Mouse (Mus musculus): ENCODE measurements around the gene Dcaf5. TPM values are rescaled to one million over a fixed set of nuclear protein-coding genes. Genes with fewer than 3 reads are reported as not detected.

Dcaf5 gene
- total and polyA plus RNA-seq, 2 experiments from 2014 or later, result 7.9 to 25.0 TPM

DNA sequence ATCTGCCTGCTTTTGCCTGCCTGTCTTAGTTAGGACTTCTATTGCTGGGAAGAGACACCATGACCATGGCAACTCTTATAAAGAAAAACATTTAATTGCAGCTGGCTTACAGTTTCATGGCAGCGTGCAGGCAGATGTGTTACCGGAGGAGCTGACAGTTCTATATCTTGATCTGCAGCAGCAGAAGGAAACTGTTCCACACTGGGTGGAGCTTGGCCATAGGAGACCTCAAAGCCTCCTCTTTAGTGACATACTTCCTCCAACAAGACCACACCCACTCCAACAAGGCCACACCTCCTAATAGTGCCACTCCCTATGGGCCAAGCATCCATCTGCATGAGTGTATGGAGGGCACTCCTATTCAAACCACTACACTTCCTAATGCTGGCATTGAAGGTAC is 121.1 kb downstream of the Dcaf5 start:
- no peaks in the 10 kb centered on the region for H3K36me3 ChIP-seq (replicated peaks; ENCODE audit: control insufficient read depth, insufficient read depth, low read length)
- DNase-seq (ENCODE audit: low spot score), result no peak
- no peak overlapping the region for H3K9ac ChIP-seq (replicated peaks; ENCODE audit: low read depth, low read length)
- no peak overlapping the region for H3K4me3 ChIP-seq (ENCODE audit: low read depth, low read length)
- H3K4me2 ChIP-seq (ENCODE audit: low read depth, low read length), result no peak overlapping the region
- no peak overlapping the region for H3K27ac ChIP-seq (ENCODE audit: low read depth)
- no peaks in the 10 kb centered on the region for H3K27me3 ChIP-seq (ENCODE audit: control insufficient read depth, insufficient read depth, low read length)
- TF ChIP-seq CTCF (IDR thresholded peaks at IDR 0.05; ENCODE audit: low read depth) (no peak), EP300 (IDR thresholded peaks at IDR 0.05; ENCODE audit: low read depth) (no peak)
- no peaks in the 10 kb centered on the region for H3K4me1 ChIP-seq (ENCODE audit: control insufficient read depth, insufficient read depth)
- no peaks in the 10 kb centered on the region for H3K9me3 ChIP-seq (replicated peaks; ENCODE audit: control insufficient read depth, low read length)
- 66% methylated on average over 2 of the region's 2 CpGs for WGBS
- ATAC-seq (ENCODE audit: insufficient read depth, low read depth), result no peak

DNA sequence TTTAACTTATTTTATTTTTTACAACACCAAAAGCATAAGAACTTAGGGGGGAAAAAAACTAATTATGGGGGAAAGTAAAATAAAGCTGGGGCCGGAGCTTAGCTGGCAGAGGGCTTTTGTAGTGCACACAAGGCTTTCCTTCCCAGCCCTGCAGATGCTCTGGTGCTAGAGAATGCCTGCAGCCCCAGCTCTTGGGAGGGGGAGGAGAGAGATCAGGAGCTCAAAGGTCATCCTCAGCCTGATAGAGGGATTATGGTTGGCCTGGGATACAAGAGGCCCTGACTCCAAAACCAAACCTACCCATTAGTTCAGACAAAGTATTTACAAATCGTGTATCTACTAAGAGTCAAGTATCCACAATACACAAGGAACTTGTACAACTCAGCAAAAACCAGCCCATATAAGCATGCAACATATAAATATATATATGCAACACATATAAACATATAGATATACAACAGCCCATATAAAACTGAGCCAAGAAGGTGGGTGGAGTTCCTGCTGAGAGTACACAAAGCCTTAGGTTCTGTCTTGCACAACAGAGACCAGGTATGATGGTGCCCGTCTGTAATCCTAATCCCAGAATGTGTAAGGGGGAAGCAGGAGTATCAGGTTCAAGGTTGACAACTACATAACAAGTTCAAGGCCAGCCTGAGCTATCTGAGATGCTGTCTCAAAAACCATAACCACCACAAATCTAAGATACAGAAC is 124.3 kb downstream of the Dcaf5 start:
- no peaks in the 10 kb centered on the region for H3K9me3 ChIP-seq (replicated peaks; ENCODE audit: control insufficient read depth, low read length)
- H3K9ac ChIP-seq (replicated peaks; ENCODE audit: low read depth, low read length), result no peak overlapping the region
- no peak overlapping the region for H3K27ac ChIP-seq (ENCODE audit: low read depth)
- no peak overlapping the region for H3K4me3 ChIP-seq (ENCODE audit: low read depth, low read length)
- H3K36me3 ChIP-seq (replicated peaks; ENCODE audit: control insufficient read depth, insufficient read depth, low read length), result no peaks in the 10 kb centered on the region
- H3K27me3 ChIP-seq (ENCODE audit: control insufficient read depth, insufficient read depth, low read length), result no peaks in the 10 kb centered on the region
- no peak for ATAC-seq (ENCODE audit: insufficient read depth, low read depth)
- WGBS, result 86% methylated on average over 3 of the region's 3 CpGs
- TF ChIP-seq EP300 (IDR thresholded peaks at IDR 0.05; ENCODE audit: low read depth) (no peak), CTCF (IDR thresholded peaks at IDR 0.05; ENCODE audit: low read depth) (no peak)
- DNase-seq (ENCODE audit: low spot score), result no peak
- no peaks in the 10 kb centered on the region for H3K4me1 ChIP-seq (ENCODE audit: control insufficient read depth, insufficient read depth)
- no peak overlapping the region for H3K4me2 ChIP-seq (ENCODE audit: low read depth, low read length)

DNA sequence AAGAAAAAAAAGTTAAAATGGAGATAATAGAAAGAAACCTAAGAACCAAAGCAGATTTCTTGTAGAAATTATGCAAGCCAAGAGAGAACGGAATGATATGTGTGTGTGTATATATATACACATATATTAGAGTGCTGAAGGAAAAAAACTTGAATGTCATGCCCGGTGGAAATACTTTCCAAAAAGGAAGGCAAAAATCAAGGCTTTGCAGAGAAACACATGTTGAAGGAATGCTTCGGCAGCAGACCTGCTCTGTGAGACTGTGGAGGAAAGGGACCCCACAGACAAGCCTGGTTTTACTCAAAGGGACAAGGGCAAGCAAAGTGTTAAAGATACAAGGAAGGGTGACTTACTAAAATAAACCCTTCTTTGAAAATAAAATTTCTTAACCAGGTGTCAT is 128.8 kb downstream of the Dcaf5 start:
- H3K27me3 ChIP-seq (ENCODE audit: control insufficient read depth, insufficient read depth, low read length), result no peaks in the 10 kb centered on the region
- TF ChIP-seq CTCF (IDR thresholded peaks at IDR 0.05; ENCODE audit: low read depth) (no peak), EP300 (IDR thresholded peaks at IDR 0.05; ENCODE audit: low read depth) (no peak)
- no peaks in the 10 kb centered on the region for H3K9me3 ChIP-seq (replicated peaks; ENCODE audit: control insufficient read depth, low read length)
- no peak overlapping the region for H3K4me3 ChIP-seq (ENCODE audit: low read depth, low read length)
- no peak for DNase-seq (ENCODE audit: low spot score)
- no peaks in the 10 kb centered on the region for H3K4me1 ChIP-seq (ENCODE audit: control insufficient read depth, insufficient read depth)
- no peaks in the 10 kb centered on the region for H3K36me3 ChIP-seq (replicated peaks; ENCODE audit: control insufficient read depth, insufficient read depth, low read length)
- no peak overlapping the region for H3K27ac ChIP-seq (ENCODE audit: low read depth)
- no peak overlapping the region for H3K9ac ChIP-seq (replicated peaks; ENCODE audit: low read depth, low read length)
- WGBS, result 78% methylated on average over 3 of the region's 3 CpGs
- H3K4me2 ChIP-seq (ENCODE audit: low read depth, low read length), result no peak overlapping the region
- ATAC-seq (ENCODE audit: insufficient read depth, low read depth), result no peak

DNA sequence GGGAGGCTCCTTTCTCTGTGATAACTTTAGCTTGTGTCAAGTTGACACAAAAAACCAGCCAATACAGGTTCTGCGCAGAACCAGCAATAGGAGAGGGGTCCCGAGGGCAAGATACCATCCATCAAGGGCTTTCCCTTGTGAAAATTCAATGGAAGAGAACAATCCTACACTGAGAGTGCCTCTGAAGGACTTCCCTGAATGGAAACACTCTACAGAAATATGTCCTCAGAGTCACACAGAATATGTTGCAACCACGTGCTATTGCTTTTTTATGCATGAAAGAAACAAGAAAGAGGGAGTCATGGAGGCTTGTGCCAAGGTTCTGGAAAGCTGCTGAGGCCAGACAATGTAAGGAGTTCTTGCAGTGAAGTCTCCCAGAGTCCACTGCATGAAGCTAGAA is 131.9 kb downstream of the Dcaf5 start:
- Histone ChIP-seq H3K27ac (ENCODE audit: low read depth) (no peak overlapping the region), H3K27me3 (ENCODE audit: control insufficient read depth, insufficient read depth, low read length) (no peaks in the 10 kb centered on the region), H3K4me3 (ENCODE audit: low read depth, low read length) (no peak overlapping the region), H3K36me3 (replicated peaks; ENCODE audit: control insufficient read depth, insufficient read depth, low read length) (no peaks in the 10 kb centered on the region), H3K4me1 (ENCODE audit: control insufficient read depth, insufficient read depth) (no peaks in the 10 kb centered on the region), H3K9ac (replicated peaks; ENCODE audit: low read depth, low read length) (no peak overlapping the region), H3K4me2 (ENCODE audit: low read depth, low read length) (no peak overlapping the region), H3K9me3 (replicated peaks; ENCODE audit: control insufficient read depth, low read length) (no peaks in the 10 kb centered on the region)
- TF ChIP-seq EP300 (IDR thresholded peaks at IDR 0.05; ENCODE audit: low read depth), result no peak
- TF ChIP-seq CTCF (IDR thresholded peaks at IDR 0.05; ENCODE audit: low read depth), result no peak
- 93% methylated on average over 3 of the region's 3 CpGs for WGBS
- DNase-seq (ENCODE audit: low spot score) (no peak), ATAC-seq (ENCODE audit: insufficient read depth, low read depth) (no peak)

DNA sequence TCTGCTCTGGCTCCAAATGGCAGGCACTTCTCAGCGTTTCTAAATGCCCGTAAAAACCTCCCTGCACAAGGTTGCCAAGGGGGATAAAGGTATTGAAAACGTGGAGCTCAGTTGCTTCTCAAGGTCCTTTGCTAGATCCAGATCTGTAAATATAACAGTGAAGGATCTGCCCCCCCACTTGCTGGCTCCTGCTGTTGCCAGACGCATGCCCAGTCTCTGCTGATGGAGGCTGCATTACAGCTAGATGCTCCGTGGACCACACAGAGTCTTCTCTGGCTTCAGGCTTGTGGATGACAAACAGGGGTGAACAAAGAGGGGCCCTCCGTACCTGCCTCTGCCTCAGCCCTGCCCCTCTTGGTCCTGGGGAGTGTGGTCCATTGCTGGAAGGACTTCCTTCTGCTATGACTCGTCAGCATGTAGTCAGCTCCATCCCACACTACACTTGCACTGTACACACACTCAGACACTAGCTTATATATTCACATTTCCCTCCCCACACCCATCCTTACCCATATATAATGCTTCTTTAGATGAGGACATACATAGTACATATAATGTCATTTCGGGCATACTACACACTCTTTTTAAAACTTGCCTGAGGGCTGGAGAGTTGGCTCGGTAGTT is 135.5 kb downstream of the Dcaf5 start:
- Histone ChIP-seq H3K9ac (replicated peaks; ENCODE audit: low read depth, low read length) (no peak overlapping the region), H3K27me3 (ENCODE audit: control insufficient read depth, insufficient read depth, low read length) (no peaks in the 10 kb centered on the region), H3K4me1 (ENCODE audit: control insufficient read depth, insufficient read depth) (no peaks in the 10 kb centered on the region), H3K36me3 (replicated peaks; ENCODE audit: control insufficient read depth, insufficient read depth, low read length) (no peaks in the 10 kb centered on the region), H3K9me3 (replicated peaks; ENCODE audit: control insufficient read depth, low read length) (no peaks in the 10 kb centered on the region), H3K27ac (ENCODE audit: low read depth) (no peak overlapping the region), H3K4me3 (ENCODE audit: low read depth, low read length) (no peak overlapping the region), H3K4me2 (ENCODE audit: low read depth, low read length) (no peak overlapping the region)
- DNase-seq (ENCODE audit: low spot score) (no peak), ATAC-seq (ENCODE audit: insufficient read depth, low read depth) (no peak)
- no peak for TF ChIP-seq EP300 (IDR thresholded peaks at IDR 0.05; ENCODE audit: low read depth)
- no peak for TF ChIP-seq CTCF (IDR thresholded peaks at IDR 0.05; ENCODE audit: low read depth)
- 73% methylated on average over 9 of the region's 9 CpGs for WGBS
